Mouse (Mus musculus) heart, postnatal 0 days (tissue): ENCODE data around the gene Ncoa4.

Experiments
- CTCF ChIP-seq: IDR thresholded peaks from 2 replicates; pipeline ENCODE4 v1.5.1; 2016; ENCODE audit warnings: antibody characterized with exemption, control low read depth, low read depth
- EP300 ChIP-seq: IDR thresholded peaks from 2 replicates; pipeline ENCODE4 v1.6.1; 2016; ENCODE audit warnings: antibody characterized with exemption, low read depth

DNA sequence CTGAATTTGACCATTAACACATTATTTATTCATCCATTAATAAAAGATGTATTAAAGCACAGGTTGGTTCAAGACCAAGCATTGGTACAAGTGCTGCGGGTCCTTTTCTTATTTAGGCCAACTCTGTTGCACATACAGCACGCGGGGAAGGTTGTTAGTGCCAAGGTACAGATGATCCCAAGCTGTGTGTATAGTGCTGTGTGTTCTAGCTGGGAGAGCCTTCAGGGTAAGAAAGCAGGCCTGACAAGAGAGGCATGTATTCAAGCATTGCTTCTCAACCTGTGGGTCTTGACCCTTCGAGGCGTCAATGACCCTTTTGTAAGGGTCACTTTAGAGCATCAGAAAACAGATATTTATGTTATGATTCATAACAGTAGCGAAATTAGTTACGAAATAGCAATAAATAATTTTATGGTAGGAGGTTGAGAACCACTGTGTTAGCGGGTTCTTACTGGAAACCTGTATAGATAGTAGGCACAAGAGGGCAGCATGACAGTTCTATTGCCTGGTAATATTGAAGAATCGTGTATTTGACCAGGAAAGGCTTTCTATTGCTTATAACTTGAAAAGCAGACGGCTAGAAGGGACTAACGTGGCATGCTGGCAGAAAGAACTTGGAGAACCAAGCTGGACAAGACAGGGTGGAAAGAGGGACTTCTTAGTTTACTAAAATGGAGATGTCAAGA is 3.7 kb downstream of the Ncoa4 start:
- TF ChIP-seq EP300: no peak
- TF ChIP-seq CTCF: no peak
